Mouse (Mus musculus) frontal cortex, postnatal 10 days (tissue): Measurements from ENCODE around the gene Vmn2r49.
"Not testable (repeated sequence)": the region's sequence is repeated elsewhere in the genome, so short reads cannot be mapped to it uniquely, and the experiment has no call there.

ENCODE experiments used
- DNase-seq, 2 experiments: peaks; one replicate each; pipeline ENCODE4 v3.0.0; 2022; ENCODE audit warnings: low spot score in 2 of 2, mixed read lengths in 1 of 2

Vmn2r49 gene

DNA sequence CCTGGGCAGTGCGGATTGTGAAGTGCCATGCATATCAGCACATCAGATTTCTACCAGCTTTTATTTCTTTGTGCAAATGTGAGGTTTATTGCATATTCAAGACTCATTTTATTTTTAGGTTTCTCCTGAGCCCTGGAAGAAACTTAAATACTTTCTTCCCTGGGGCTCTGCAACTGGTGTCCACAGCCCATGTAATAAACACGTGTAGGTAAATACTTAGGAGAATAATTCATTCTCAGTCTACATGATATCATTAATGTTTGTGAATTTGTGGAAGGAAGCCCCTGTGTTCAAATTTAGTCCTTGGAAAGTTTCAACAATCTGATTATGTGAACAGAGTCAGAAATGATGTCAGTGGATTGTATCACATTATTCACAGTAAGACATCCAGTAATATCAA lies at the start of gene Vmn2r49:
Gene Vmn2r49, minus strand, starts transcription at position 101 of the 400 bp plus-strand sequence.
- not testable (repeated sequence) for DNase-seq

DNA sequence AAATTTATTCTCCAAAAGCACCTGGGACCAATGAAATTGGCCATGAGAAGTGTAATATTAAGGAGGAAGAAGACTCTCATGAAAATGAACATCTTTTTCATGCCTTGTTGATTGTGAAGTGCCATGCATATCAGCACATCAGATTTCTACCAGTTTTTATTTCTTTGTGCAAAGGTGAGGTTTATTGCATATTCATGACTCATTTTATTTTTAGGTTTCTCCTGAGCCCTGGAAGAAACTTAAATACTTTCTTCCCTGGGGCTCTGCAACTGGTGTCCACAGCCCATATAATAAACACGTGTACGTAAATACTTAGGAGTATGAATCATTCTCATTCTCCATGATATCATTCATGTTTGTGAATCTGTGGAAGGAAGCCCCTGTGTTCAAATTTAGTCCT lies 38.6 kb downstream of the Vmn2r49 start, which contains the start of gene Vmn2r48:
Gene Vmn2r48, minus strand, starts transcription at position 101 of the 400 bp plus-strand sequence.
- not testable (repeated sequence) for DNase-seq
